Mouse (Mus musculus) forebrain, embryonic 14.5 days (tissue): ENCODE results near the gene Galns. TPM values are rescaled to one million over a fixed set of nuclear protein-coding genes. Genes with fewer than 3 reads are reported as not detected.

Source experiments
- microRNA-seq: library from miRNA; unstranded; fragments of <30 nt; microRNA quantifications from one replicate; pipeline ENCODE4, GENCODE M21; 2016
- polyA plus RNA-seq: library from polyadenylated mRNA; unstranded; fragments of >200 nt; fragmentation: Nextera tagmentation; extraction: Ambion mirVana; gene quantifications from 2 replicates; pipeline ENCODE4 v1.2.1, GENCODE M21; 2014

The Galns gene
- polyA plus RNA-seq, 1 experiment from 2014 or later, result 3.5 TPM

Small RNA genes within 50 kb of the gene (microRNA-seq; reads per million reads assigned to microRNA genes)
- not detected for gene Mir6396

Other genes starting within 250 kb of the Galns start
- gene Zc3h18, start 234.9 kb downstream of the Galns start, polyA plus RNA-seq, result 24.8 and 26.9 TPM in 2 replicates
- not detected in 2 replicates for gene Il17c, start 189.4 kb downstream of the Galns start, polyA plus RNA-seq
- gene Cyba, start 178.5 kb downstream of the Galns start, polyA plus RNA-seq, result 33.5 and 39.3 TPM in 2 replicates
- 41.8 and 51.9 TPM in 2 replicates for gene Mvd, start 168.0 kb downstream of the Galns start, polyA plus RNA-seq
- gene Snai3, start 150.7 kb downstream of the Galns start, polyA plus RNA-seq, result not detected in 2 replicates
- gene Rnf166, start 135.4 kb downstream of the Galns start, polyA plus RNA-seq, result 28.8 and 32.2 TPM in 2 replicates
- 81.3 and 88.4 TPM in 2 replicates for gene Ctu2, start 135.3 kb downstream of the Galns start, polyA plus RNA-seq
- gene Piezo1, start 60.1 kb downstream of the Galns start, polyA plus RNA-seq, result 1.2 and 1.6 TPM in 2 replicates
- 12.8 and 13.4 TPM in 2 replicates for gene Cdt1, start 43.4 kb downstream of the Galns start, polyA plus RNA-seq
- 200 and 247 TPM in 2 replicates for gene Aprt, start 34.6 kb downstream of the Galns start, polyA plus RNA-seq
- gene Trappc2l, start 177 bp upstream of the Galns start, polyA plus RNA-seq, result 111 and 150 TPM in 2 replicates
- not detected in 2 replicates for gene Pabpn1l, start 11.3 kb upstream of the Galns start, polyA plus RNA-seq
- 10.4 and 11.5 TPM in 2 replicates for gene Cbfa2t3, start 87.6 kb upstream of the Galns start, polyA plus RNA-seq
- gene Acsf3, start 164.0 kb upstream of the Galns start, polyA plus RNA-seq, result 13.7 and 15.8 TPM in 2 replicates
- 0.69 and 1.4 TPM in 2 replicates for gene Cdh15, start 236.5 kb upstream of the Galns start, polyA plus RNA-seq